In the genomic region with DNA sequence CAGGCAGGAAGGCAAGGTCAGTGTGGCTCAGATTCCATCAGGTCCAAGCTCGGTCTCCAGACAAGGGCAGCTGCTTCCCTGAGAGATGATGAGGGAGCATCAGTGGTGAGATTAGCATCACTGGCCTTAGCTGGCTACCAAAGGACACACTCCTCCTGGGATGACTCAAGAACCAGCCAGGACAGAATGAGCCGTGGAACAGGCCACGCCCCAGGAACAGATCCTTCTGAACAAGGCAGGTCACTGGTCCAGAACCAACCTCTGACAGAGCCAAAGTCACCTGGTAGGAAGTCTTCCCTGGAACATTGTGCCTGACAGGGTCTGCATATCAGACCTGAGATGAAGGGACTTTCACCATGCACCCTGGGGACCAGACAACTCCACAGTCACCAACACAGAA, we compare ENCODE assay signal across 18 mouse cellular contexts.
"Had no signal": no experiment of that assay in that cellular context is flagged by ENCODE, and none has a peak within 500 bp of the region (broad histone marks: within the 10 kb centered on the region; RNA-seq: fewer than 3 reads in every experiment).

No protein-coding gene starts in this region.

- H3K36me3 ChIP-seq: liver, embryonic 13.5 days; midbrain, embryonic 10.5 days; midbrain, embryonic 13.5 days; neural tube, embryonic 13.5 days; stomach, embryonic 15.5 days had no signal

- ATAC-seq: intestine, postnatal 0 days; midbrain, embryonic 13.5 days; midbrain, embryonic 16.5 days had no signal

- H3K27ac ChIP-seq: layer of hippocampus, adult 2 months; liver, embryonic 13.5 days; midbrain, embryonic 10.5 days; midbrain, embryonic 13.5 days; neural tube, embryonic 13.5 days; stomach, embryonic 15.5 days had no signal

- H3K4me1 ChIP-seq: midbrain, embryonic 10.5 days; midbrain, embryonic 13.5 days had no signal

- DNase-seq: layer of hippocampus, adult 9-11 months; liver, embryonic 13.5 days; lung, adult 2 months; lung, postnatal 14 days; lung, postnatal 4 days; retina, postnatal 1 day; right cerebral cortex, postnatal 25 days; spleen, adult 18-20 months; thymus, adult 18-20 months; thymus, postnatal 36 days had no signal

- H3K4me2 ChIP-seq: liver, embryonic 13.5 days; midbrain, embryonic 13.5 days; neural tube, embryonic 13.5 days; stomach, embryonic 15.5 days had no signal

- H3K9ac ChIP-seq: liver, embryonic 13.5 days; midbrain, embryonic 13.5 days; neural tube, embryonic 13.5 days; stomach, embryonic 15.5 days had no signal

- H3K9me3 ChIP-seq: liver, embryonic 13.5 days; stomach, embryonic 15.5 days had no signal

- H3K4me3 ChIP-seq: layer of hippocampus, adult 2 months; liver, embryonic 13.5 days; midbrain, embryonic 10.5 days; midbrain, embryonic 13.5 days; myocyte; neural tube, embryonic 13.5 days; stomach, embryonic 15.5 days had no signal

- H3K27me3 ChIP-seq: liver, embryonic 13.5 days; midbrain, embryonic 13.5 days; neural tube, embryonic 13.5 days; stomach, embryonic 15.5 days had no signal
